Mouse (Mus musculus) G1E (cell line): ENCODE data around the gene Gab2.

Experiments
- CTCF ChIP-seq: IDR thresholded peaks from 2 replicates; pipeline ENCODE4 v1.5.1; 2012; ENCODE audit warnings: low read depth, low read length, inconsistent platforms, mixed read lengths
- GATA1 ChIP-seq: IDR thresholded peaks from 2 replicates; pipeline ENCODE4 v1.6.1; 2012; ENCODE audit warnings: borderline replicate concordance, low read length, inconsistent platforms, mixed read lengths
- POLR2AphosphoS5 ChIP-seq: IDR thresholded peaks from 2 replicates; pipeline ENCODE4 v1.6.1; 2012; ENCODE audit warnings: low read depth, low read length, inconsistent platforms; ENCODE audit not compliant: insufficient replicate concordance
- TAL1 ChIP-seq: conservative IDR thresholded peaks from 2 replicates; pipeline ENCODE4 v1.6.1; 2012; ENCODE audit warnings: low read depth, low read length, inconsistent platforms, mixed read lengths

DNA sequence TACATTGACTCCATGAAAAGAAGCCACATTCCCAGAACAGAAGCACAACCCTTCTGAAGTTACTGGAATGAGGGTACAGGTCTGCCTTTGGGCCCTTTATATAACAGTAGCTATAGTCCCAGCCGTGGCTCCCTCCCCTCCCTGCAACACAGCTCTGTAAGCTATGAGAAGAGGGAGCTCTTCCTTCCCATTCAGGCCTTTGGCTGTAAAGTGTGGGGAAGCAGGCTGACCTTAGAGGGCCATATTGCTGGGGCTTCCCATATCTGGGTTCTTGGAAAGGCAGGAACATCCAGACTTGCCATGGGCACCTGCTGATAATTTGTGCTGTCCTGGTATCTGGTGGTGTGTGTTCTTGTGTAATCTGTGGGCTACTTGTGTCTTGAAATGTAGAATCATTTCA lies 226.2 kb downstream of the Gab2 start:
- TF ChIP-seq CTCF = no peak
- TF ChIP-seq TAL1 = no peak
- no peak for TF ChIP-seq POLR2AphosphoS5
- no peak for TF ChIP-seq GATA1
